9 mouse cellular contexts compared by ENCODE assay signal in genomic region chr8:60952803-60953202, GRCm38 (mm10). TPM values are rescaled to one million over a fixed set of nuclear protein-coding genes. Genes with fewer than 3 reads are reported as not detected.
DNase-seq lines count a peak whose midpoint lies in the region; ATAC-seq lines count a peak whose summit lies in the region.
"Had no signal": no experiment of that assay in that cellular context is flagged by ENCODE, and none has a peak within 500 bp of the region (broad histone marks: within the 10 kb centered on the region; RNA-seq: fewer than 3 reads in every experiment).

No protein-coding gene starts in this region.

- peaks cover 3% of the 10 kb centered on the region; the same call in 1 of the 2 replicates for H3K4me1 ChIP-seq in hindbrain, embryonic 12.5 days
- peaks cover 17% of the 10 kb centered on the region for H3K4me1 ChIP-seq in hindbrain, embryonic 10.5 days (replicated peaks)
- peaks cover 58% of the 10 kb centered on the region for H3K4me1 ChIP-seq in forebrain, embryonic 10.5 days
- peaks cover 11% of the 10 kb centered on the region for H3K4me1 ChIP-seq in hindbrain, embryonic 14.5 days (replicated peaks; ENCODE audit: control insufficient read depth, insufficient read depth, low read length)
- peaks cover 10% of the 10 kb centered on the region; the same call in 1 of the 2 replicates for H3K4me1 ChIP-seq in midbrain, embryonic 14.5 days (ENCODE audit: control insufficient read depth, insufficient read depth, low read length)
- H3K4me1 ChIP-seq in limb, embryonic 10.5 days = peaks cover 30% of the 10 kb centered on the region

- peak overlapping the region; percentile 5; the same call in 1 of the 2 replicates for H3K4me2 ChIP-seq in hindbrain, embryonic 12.5 days (replicated peaks)
- H3K4me2 ChIP-seq in hindbrain, embryonic 14.5 days (replicated peaks) = peak overlapping the region; percentile 45
- H3K4me2 ChIP-seq in midbrain, embryonic 14.5 days (ENCODE audit: low read length) = peak overlapping the region; percentile 44
- H3K4me2 ChIP-seq: limb, embryonic 15.5 days had no signal

- DNase-seq in hindbrain, embryonic 10.5 days (ENCODE audit: low spot score) = no peak
- DNase-seq in forebrain, embryonic 10.5 days (ENCODE audit: extremely low spot score, low spot score) = no peak
- DNase-seq in hindbrain, embryonic 14.5 days (ENCODE audit: low spot score) = no peak
- DNase-seq in midbrain, embryonic 14.5 days = peak; percentile 15
- no peak for DNase-seq in yolk sac, embryonic 10.5 days (ENCODE audit: low spot score)
- no peak for DNase-seq in left cerebral cortex, postnatal 10 days (ENCODE audit: extremely low spot score in 1 of 2, low spot score in 2 of 2)
- no peak for DNase-seq in limb, embryonic 10.5 days (ENCODE audit: low spot score)

- no peaks in the 10 kb centered on the region for H3K9me3 ChIP-seq in hindbrain, embryonic 12.5 days (replicated peaks)
- H3K9me3 ChIP-seq in hindbrain, embryonic 10.5 days = no peaks in the 10 kb centered on the region
- no peaks in the 10 kb centered on the region for H3K9me3 ChIP-seq in forebrain, embryonic 10.5 days
- no peaks in the 10 kb centered on the region for H3K9me3 ChIP-seq in hindbrain, embryonic 14.5 days (ENCODE audit: control insufficient read depth, low read length)
- H3K9me3 ChIP-seq in midbrain, embryonic 14.5 days (ENCODE audit: control insufficient read depth, low read length) = no peaks in the 10 kb centered on the region
- no peaks in the 10 kb centered on the region for H3K9me3 ChIP-seq in limb, embryonic 10.5 days (replicated peaks)
- H3K9me3 ChIP-seq: limb, embryonic 15.5 days had no signal

- intact Hi-C loops in left cerebral cortex, postnatal 10 days (cut with DNase I) = no loop called here

- H3K4me3 ChIP-seq in hindbrain, embryonic 12.5 days = no peak overlapping the region
- no peak overlapping the region for H3K4me3 ChIP-seq in hindbrain, embryonic 10.5 days
- peak overlapping the region; percentile 55 for H3K4me3 ChIP-seq in forebrain, embryonic 10.5 days
- peak overlapping the region; percentile 5; the same call in 1 of the 2 replicates for H3K4me3 ChIP-seq in hindbrain, embryonic 14.5 days (replicated peaks; ENCODE audit: low read length)
- H3K4me3 ChIP-seq in midbrain, embryonic 14.5 days (replicated peaks; ENCODE audit: low read depth, low read length) = 0 out of 2 replicates have a peak overlapping the region, but pooled peaks have one; percentile 1
- H3K4me3 ChIP-seq in limb, embryonic 10.5 days = no peak overlapping the region
- H3K4me3 ChIP-seq: limb, embryonic 15.5 days had no signal

- 74% methylated on average over 5 of the region's 5 CpGs for WGBS in hindbrain, embryonic 12.5 days
- 80% methylated on average over 5 of the region's 5 CpGs for WGBS in hindbrain, embryonic 10.5 days
- whole genome bisulfite sequencing in forebrain, embryonic 10.5 days = 51% methylated on average over 5 of the region's 5 CpGs
- WGBS in hindbrain, embryonic 14.5 days = 64% methylated on average over 5 of the region's 5 CpGs
- 48% methylated on average over 5 of the region's 5 CpGs for WGBS in midbrain, embryonic 14.5 days
- WGBS in limb, embryonic 10.5 days = 80% methylated on average over 5 of the region's 5 CpGs

- no peaks in the 10 kb centered on the region for H3K36me3 ChIP-seq in hindbrain, embryonic 12.5 days
- H3K36me3 ChIP-seq in hindbrain, embryonic 10.5 days = no peaks in the 10 kb centered on the region
- H3K36me3 ChIP-seq in forebrain, embryonic 10.5 days (replicated peaks) = no peaks in the 10 kb centered on the region
- H3K36me3 ChIP-seq in hindbrain, embryonic 14.5 days (replicated peaks; ENCODE audit: control insufficient read depth, insufficient read depth) = no peaks in the 10 kb centered on the region
- no peaks in the 10 kb centered on the region for H3K36me3 ChIP-seq in midbrain, embryonic 14.5 days (ENCODE audit: control insufficient read depth, insufficient read depth, low read length)
- H3K36me3 ChIP-seq in limb, embryonic 10.5 days = no peaks in the 10 kb centered on the region
- H3K36me3 ChIP-seq: limb, embryonic 15.5 days had no signal

- no peak overlapping the region for H3K9ac ChIP-seq in hindbrain, embryonic 12.5 days
- H3K9ac ChIP-seq in hindbrain, embryonic 14.5 days = peak overlapping the region; percentile 39
- 0 out of 2 replicates have a peak overlapping the region, but pooled peaks have one; percentile 23 for H3K9ac ChIP-seq in midbrain, embryonic 14.5 days (replicated peaks; ENCODE audit: low read length)
- H3K9ac ChIP-seq: limb, embryonic 15.5 days had no signal

- no peaks in the 10 kb centered on the region for H3K27me3 ChIP-seq in hindbrain, embryonic 12.5 days
- no peaks in the 10 kb centered on the region for H3K27me3 ChIP-seq in hindbrain, embryonic 10.5 days (ENCODE audit: insufficient read depth, poor library complexity, severe bottlenecking)
- H3K27me3 ChIP-seq in forebrain, embryonic 10.5 days (ENCODE audit: poor library complexity, severe bottlenecking) = no peaks in the 10 kb centered on the region
- no peaks in the 10 kb centered on the region for H3K27me3 ChIP-seq in hindbrain, embryonic 14.5 days (ENCODE audit: control insufficient read depth, insufficient read depth, low read length)
- no peaks in the 10 kb centered on the region for H3K27me3 ChIP-seq in midbrain, embryonic 14.5 days (ENCODE audit: control insufficient read depth, insufficient read depth, low read length)
- no peaks in the 10 kb centered on the region for H3K27me3 ChIP-seq in limb, embryonic 10.5 days (ENCODE audit: low read depth, poor library complexity, severe bottlenecking)
- H3K27me3 ChIP-seq: limb, embryonic 15.5 days had no signal

- no peak overlapping the region for H3K27ac ChIP-seq in hindbrain, embryonic 12.5 days
- H3K27ac ChIP-seq in hindbrain, embryonic 10.5 days = no peak overlapping the region
- peak overlapping the region; percentile 94 for H3K27ac ChIP-seq in forebrain, embryonic 10.5 days
- no peak overlapping the region for H3K27ac ChIP-seq in hindbrain, embryonic 14.5 days
- no peak overlapping the region for H3K27ac ChIP-seq in midbrain, embryonic 14.5 days (replicated peaks; ENCODE audit: low read depth, low read length)
- H3K27ac ChIP-seq in limb, embryonic 10.5 days = no peak overlapping the region
- H3K27ac ChIP-seq: limb, embryonic 15.5 days had no signal

- ATAC-seq in hindbrain, embryonic 12.5 days (ENCODE audit: low FRiP score) = no peak
- no peak for ATAC-seq in hindbrain, embryonic 14.5 days (ENCODE audit: low FRiP score)
- no peak for ATAC-seq in midbrain, embryonic 14.5 days (ENCODE audit: low FRiP score, low TSS enrichment)

RNA-seq across cellular contexts. Expression of gene Clcn3, which starts 30.3 kb away (rescaled TPM):
- 46.3 and 47.1 TPM in 2 replicates for polyA plus RNA-seq in hindbrain, embryonic 12.5 days (2016; fragmentation: Nextera tagmentation; extraction: Ambion mirVana)
- polyA plus RNA-seq in hindbrain, embryonic 10.5 days (2016; fragmentation: Nextera tagmentation; extraction: Ambion mirVana) = 25.4 and 29.0 TPM in 2 replicates
- polyA plus RNA-seq in forebrain, embryonic 10.5 days (2016; fragmentation: Nextera tagmentation; extraction: Ambion mirVana) = 30.8 and 31.5 TPM in 2 replicates
- polyA plus RNA-seq in hindbrain, embryonic 14.5 days (2014; fragmentation: Nextera tagmentation; extraction: Ambion mirVana) = 79.0 and 86.1 TPM in 2 replicates
- polyA plus RNA-seq in midbrain, embryonic 14.5 days (2014; fragmentation: Nextera tagmentation; extraction: Ambion mirVana) = 60.4 and 71.2 TPM in 2 replicates
- total RNA-seq in left cerebral cortex, postnatal 10 days (2021) = 100 to 1,000 TPM; 146 to 152 TPM
- polyA plus RNA-seq in limb, embryonic 10.5 days (2016; fragmentation: Nextera tagmentation; extraction: Ambion mirVana) = 10.9 and 11.8 TPM in 2 replicates

RNA-seq across cellular contexts. Expression of gene Nek1, which starts 40.2 kb away (rescaled TPM):
- polyA plus RNA-seq in hindbrain, embryonic 12.5 days (2016; fragmentation: Nextera tagmentation; extraction: Ambion mirVana) = 23.2 and 24.6 TPM in 2 replicates
- polyA plus RNA-seq in hindbrain, embryonic 10.5 days (2016; fragmentation: Nextera tagmentation; extraction: Ambion mirVana) = 16.5 and 21.1 TPM in 2 replicates
- polyA plus RNA-seq in forebrain, embryonic 10.5 days (2016; fragmentation: Nextera tagmentation; extraction: Ambion mirVana) = 21.0 and 25.0 TPM in 2 replicates
- 29.0 and 30.3 TPM in 2 replicates for polyA plus RNA-seq in hindbrain, embryonic 14.5 days (2014; fragmentation: Nextera tagmentation; extraction: Ambion mirVana)
- polyA plus RNA-seq in midbrain, embryonic 14.5 days (2014; fragmentation: Nextera tagmentation; extraction: Ambion mirVana) = 28.1 and 28.3 TPM in 2 replicates
- 10 to 100 TPM; 27.0 to 27.5 TPM for total RNA-seq in left cerebral cortex, postnatal 10 days (2021)
- polyA plus RNA-seq in limb, embryonic 10.5 days (2016; fragmentation: Nextera tagmentation; extraction: Ambion mirVana) = 14.7 and 18.3 TPM in 2 replicates

Comparison
In these comparisons a context has a peak if more than half of its experiments do, and no peak if none do; other contexts are left out.
1. H3K4me3 ChIP-seq: peak in forebrain, embryonic 10.5 days (single experiment), hindbrain, embryonic 14.5 days (single experiment) and midbrain, embryonic 14.5 days (single experiment); none in hindbrain, embryonic 12.5 days (single experiment), hindbrain, embryonic 10.5 days (single experiment) and limb, embryonic 10.5 days (single experiment).
2. Peak in every context shown above with its lines, with median percentiles within 50 percentile points of each other: H3K4me2 ChIP-seq.